Mouse (Mus musculus): ENCODE measurements around the gene Fam129b. TPM values are rescaled to one million over a fixed set of nuclear protein-coding genes. Genes with fewer than 3 reads are reported as not detected.

Fam129b gene
- total and polyA plus RNA-seq, 3 experiments = 17.5 to 20.0 TPM; not detected in 1

- TF ChIP-seq HCFC1 (IDR thresholded peaks at IDR 0.05; ENCODE audit: low read depth, low read length) (no peak), MXI1 (IDR thresholded peaks at IDR 0.05; ENCODE audit: low read depth, low read length) (peak; percentile 28; the same call in 1 of the 2 replicates), MAX (IDR thresholded peaks at IDR 0.05; ENCODE audit: low read length) (peak; percentile 92), RAD21 (IDR thresholded peaks at IDR 0.05; ENCODE audit: low read depth, low read length) (no peak), ZKSCAN1 (IDR thresholded peaks at IDR 0.05; ENCODE audit: low read depth, low read length) (no peak), MYB (IDR thresholded peaks at IDR 0.05; ENCODE audit: low read depth, low read length) (no peak), GABPA (IDR thresholded peaks at IDR 0.05; ENCODE audit: low read depth, low read length) (no peak), MYC (IDR thresholded peaks at IDR 0.05; ENCODE audit: low read depth, low read length) (peak; percentile 86), ZMIZ1 (IDR thresholded peaks at IDR 0.05; ENCODE audit: low read depth, low read length) (no peak), USF1 (IDR thresholded peaks at IDR 0.05; ENCODE audit: low read depth, low read length) (peak; percentile 53; the same call in 1 of the 2 replicates), ETS1 (IDR thresholded peaks at IDR 0.05; ENCODE audit: low read depth, low read length) (peak; percentile 25; the same call in 1 of the 2 replicates), SIN3A (IDR thresholded peaks at IDR 0.05; ENCODE audit: low read length) (peak; percentile 57; the same call in 1 of the 2 replicates), BHLHE40 (IDR thresholded peaks at IDR 0.05; ENCODE audit: borderline replicate concordance, low read depth, low read length) (0 out of 2 replicates have a peak, but pooled peaks have one; percentile 42), POLR2A (IDR thresholded peaks at IDR 0.05; ENCODE audit: control insufficient read depth in 1 of 2, insufficient read depth in 1 of 2, low read depth in 1 of 2, low read length in 2 of 2, poor library complexity in 1 of 2) (peak in 1 of 2 experiments; percentile 57; a peak in 1 of 4 replicates), NRF1 (IDR thresholded peaks at IDR 0.05; ENCODE audit: insufficient read depth, low read depth, low read length, poor library complexity, severe bottlenecking) (no peak), POLR2AphosphoS5 (IDR thresholded peaks at IDR 0.05; ENCODE audit: borderline replicate concordance, low read depth, low read length) (no peak), CTCF (IDR thresholded peaks at IDR 0.05 in 2 of 3, conservative IDR thresholded peaks at IDR 0.05 in 1 of 3; ENCODE audit: control insufficient read depth in 1 of 3, insufficient read depth in 1 of 3, low read depth in 2 of 3, low read length in 3 of 3, poor library complexity in 1 of 3, severe bottlenecking in 1 of 3) (no peak), ZC3H11A (IDR thresholded peaks at IDR 0.05; ENCODE audit: low read depth, low read length) (no peak)
- no peaks in the 10 kb centered on the region for H3K9me3 ChIP-seq (replicated peaks; ENCODE audit: insufficient read depth, low read length)
- H3K27me3 ChIP-seq (ENCODE audit: control insufficient read depth in 1 of 2, insufficient read depth in 2 of 2, low read length in 2 of 2) = no peaks in the 10 kb centered on the region
- H3K27ac ChIP-seq (ENCODE audit: control insufficient read depth, low read depth, low read length) = peak overlapping the region; percentile 55
- peaks cover 0 to 12% of the 10 kb centered on the region in 2 experiments; a peak in 2 of 4 replicates for H3K4me1 ChIP-seq (ENCODE audit: control insufficient read depth in 1 of 2, insufficient read depth in 2 of 2, low read length in 2 of 2)
- H3K36me3 ChIP-seq (ENCODE audit: control insufficient read depth in 1 of 2, insufficient read depth in 2 of 2, low read length in 2 of 2) = peaks cover 0 to 5% of the 10 kb centered on the region in 2 experiments; a peak in 2 of 4 replicates
- no peak overlapping the region for H3K4me3 ChIP-seq (ENCODE audit: control insufficient read depth in 1 of 2, insufficient read depth in 1 of 2, low read depth in 2 of 2, low read length in 2 of 2)
- H3K79me2 ChIP-seq (ENCODE audit: control insufficient read depth, insufficient read depth, low read length, poor library complexity) = no peaks in the 10 kb centered on the region
- peak; percentile 81 for DNase-seq (ENCODE audit: low read depth, low spot score)
- peak overlapping the region; percentile 40 for H3K9ac ChIP-seq (ENCODE audit: control insufficient read depth, low read depth, low read length, poor library complexity, severe bottlenecking)
Measured at GRCm38 (mm10) chr2:32917526-32917925, 41.6 kb downstream of the Fam129b start.

GRCm38 (mm10) chr2:32918391-32918790, 42.5 kb downstream of the Fam129b start:
- Histone ChIP-seq H3K4me3 (ENCODE audit: control insufficient read depth in 1 of 2, insufficient read depth in 1 of 2, low read depth in 2 of 2, low read length in 2 of 2) (no peak overlapping the region), H3K27ac (ENCODE audit: control insufficient read depth, low read depth, low read length) (no peak overlapping the region), H3K79me2 (ENCODE audit: control insufficient read depth, insufficient read depth, low read length, poor library complexity) (no peaks in the 10 kb centered on the region), H3K9me3 (replicated peaks; ENCODE audit: insufficient read depth, low read length) (no peaks in the 10 kb centered on the region), H3K36me3 (ENCODE audit: control insufficient read depth in 1 of 2, insufficient read depth in 2 of 2, low read length in 2 of 2) (peaks cover 0 to 5% of the 10 kb centered on the region in 2 experiments; a peak in 2 of 4 replicates), H3K9ac (ENCODE audit: control insufficient read depth, low read depth, low read length, poor library complexity, severe bottlenecking) (no peak overlapping the region), H3K27me3 (ENCODE audit: control insufficient read depth in 1 of 2, insufficient read depth in 2 of 2, low read length in 2 of 2) (no peaks in the 10 kb centered on the region), H3K4me1 (ENCODE audit: control insufficient read depth in 1 of 2, insufficient read depth in 2 of 2, low read length in 2 of 2) (peaks cover 0 to 12% of the 10 kb centered on the region in 2 experiments; a peak in 2 of 4 replicates)
- DNase-seq (ENCODE audit: low read depth, low spot score) = no peak
- TF ChIP-seq MXI1 (IDR thresholded peaks at IDR 0.05; ENCODE audit: low read depth, low read length) (no peak), CHD1 (IDR thresholded peaks at IDR 0.05; ENCODE audit: low read depth, low read length) (no peak), JUND (IDR thresholded peaks at IDR 0.05; ENCODE audit: low read depth, low read length) (no peak), NELFE (IDR thresholded peaks at IDR 0.05; ENCODE audit: low read depth, low read length) (no peak), TCF12 (IDR thresholded peaks at IDR 0.05; ENCODE audit: low read depth, low read length) (no peak), POLR2A (IDR thresholded peaks at IDR 0.05; ENCODE audit: control insufficient read depth in 1 of 2, insufficient read depth in 1 of 2, low read depth in 1 of 2, low read length in 2 of 2, poor library complexity in 1 of 2) (no peak), NRF1 (IDR thresholded peaks at IDR 0.05; ENCODE audit: insufficient read depth, low read depth, low read length, poor library complexity, severe bottlenecking) (no peak), ELF1 (IDR thresholded peaks at IDR 0.05; ENCODE audit: low read depth, low read length) (no peak), MEF2A (IDR thresholded peaks at IDR 0.05; ENCODE audit: extremely low read depth, insufficient replicate concordance, low read depth, low read length, poor library complexity, severe bottlenecking) (no peak), MAFK (IDR thresholded peaks at IDR 0.05; ENCODE audit: borderline replicate concordance, low read depth, low read length) (no peak), CTCF (IDR thresholded peaks at IDR 0.05 in 2 of 3, conservative IDR thresholded peaks at IDR 0.05 in 1 of 3; ENCODE audit: control insufficient read depth in 1 of 3, insufficient read depth in 1 of 3, low read depth in 2 of 3, low read length in 3 of 3, poor library complexity in 1 of 3, severe bottlenecking in 1 of 3) (no peak), E2F4 (IDR thresholded peaks at IDR 0.05; ENCODE audit: borderline replicate concordance, low read depth, low read length) (no peak), ZNF384 (IDR thresholded peaks at IDR 0.05; ENCODE audit: low read depth, low read length) (no peak), SMC3 (IDR thresholded peaks at IDR 0.05; ENCODE audit: low read depth, low read length) (no peak), GABPA (IDR thresholded peaks at IDR 0.05; ENCODE audit: low read depth, low read length) (no peak), UBTF (IDR thresholded peaks at IDR 0.05; ENCODE audit: borderline replicate concordance, insufficient read depth, low read depth, low read length) (no peak), ZKSCAN1 (IDR thresholded peaks at IDR 0.05; ENCODE audit: low read depth, low read length) (no peak)
